Mouse (Mus musculus) neural tube, embryonic 13.5 days (tissue): ENCODE measurements around the gene Aff3. TPM values are rescaled to one million over a fixed set of nuclear protein-coding genes. Genes with fewer than 3 reads are reported as not detected.

Experiments used
- ATAC-seq: fragments of 200-750 bp; cut with Nextera tagmentation; 2 replicates; pipeline ENCODE4 v1.8.0; 2017; ENCODE audit warnings: low read depth, mild to moderate bottlenecking, moderate TSS enrichment, moderate library complexity
- H3K27ac ChIP-seq: fragments of 300-500 bp; sonication (generic); replicated peaks from 2 replicates; pipeline ENCODE4 v1.5.1; 2015; ENCODE audit warnings: moderate library complexity, mild to moderate bottlenecking, inconsistent platforms
- H3K27me3 ChIP-seq: fragments of 300-500 bp; sonication (generic); 2 replicates; pipeline ENCODE4 v1.6.1; 2015; ENCODE audit warnings: mild to moderate bottlenecking, inconsistent platforms
- H3K36me3 ChIP-seq: fragments of 300-500 bp; sonication (generic); 2 replicates; pipeline ENCODE4 v1.6.1; 2015; ENCODE audit warnings: mild to moderate bottlenecking, inconsistent platforms
- H3K4me1 ChIP-seq: fragments of 300-500 bp; sonication (generic); replicated peaks from 2 replicates; pipeline ENCODE4 v1.6.1; 2015; ENCODE audit warnings: inconsistent platforms
- H3K4me2 ChIP-seq: fragments of 300-500 bp; sonication (generic); 2 replicates; pipeline ENCODE4 v1.6.1; 2015; ENCODE audit warnings: inconsistent platforms, mild to moderate bottlenecking, moderate library complexity
- H3K4me3 ChIP-seq: fragments of 300-500 bp; sonication (generic); 2 replicates; pipeline ENCODE4 v1.5.1; 2015; ENCODE audit warnings: mild to moderate bottlenecking, inconsistent platforms
- H3K9ac ChIP-seq: fragments of 300-500 bp; sonication (generic); 2 replicates; pipeline ENCODE4 v1.6.1; 2015; ENCODE audit warnings: moderate library complexity, mild to moderate bottlenecking, inconsistent platforms
- H3K9me3 ChIP-seq: fragments of 300-500 bp; sonication (generic); 2 replicates; pipeline ENCODE4 v1.6.1; 2016; ENCODE audit warnings: inconsistent platforms
- WGBS: fragments of 180-500 bp; shearing (Covaris S2); methylation state at CpG from one replicate; pipeline ENCODE4 v1.1.7; 2015; 5-methylcytosine and 5-hydroxymethylcytosine counted together
- polyA plus RNA-seq: library from polyadenylated mRNA; unstranded; fragments of >200 nt; fragmentation: Nextera tagmentation; extraction: Ambion mirVana; gene quantifications from 2 replicates; pipeline ENCODE4 v1.2.1, GENCODE M21; 2015

Aff3 gene
- polyA plus RNA-seq, 1 experiment from 2014 or later: 32.1 TPM

- peaks cover 46% of the 10 kb centered on the region for H3K4me1 ChIP-seq
- H3K27ac ChIP-seq: no peak overlapping the region
- no peak overlapping the region for H3K4me3 ChIP-seq
- peaks cover 5% of the 10 kb centered on the region for H3K36me3 ChIP-seq
- no peak overlapping the region for H3K4me2 ChIP-seq
- WGBS: 48% methylated on average over 1 of the region's 1 CpGs
- no peaks in the 10 kb centered on the region for H3K9me3 ChIP-seq
- no peak overlapping the region for H3K9ac ChIP-seq
- no peak for ATAC-seq
- no peaks in the 10 kb centered on the region for H3K27me3 ChIP-seq
Observed at GRCm38 (mm10) chr1:38516225-38516624, 148.5 kb downstream of the Aff3 start.

GRCm38 (mm10) chr1:38514634-38515011, 150.1 kb downstream of the Aff3 start:
- WGBS: 40% methylated on average over 4 of the region's 4 CpGs
- Histone ChIP-seq H3K36me3 (no peaks in the 10 kb centered on the region), H3K4me1 (peaks cover 59% of the 10 kb centered on the region)

GRCm38 (mm10) chr1:38513970-38514633, 150.7 kb downstream of the Aff3 start:
- H3K36me3 ChIP-seq: no peaks in the 10 kb centered on the region
- H3K4me3 ChIP-seq: no peak overlapping the region
- H3K9ac ChIP-seq: no peak overlapping the region
- H3K9me3 ChIP-seq: no peaks in the 10 kb centered on the region
- ATAC-seq: no peak
- H3K4me2 ChIP-seq: no peak overlapping the region
- WGBS: 44% methylated on average over 12 of the region's 12 CpGs
- H3K4me1 ChIP-seq: peaks cover 61% of the 10 kb centered on the region
- H3K27me3 ChIP-seq: no peaks in the 10 kb centered on the region
- H3K27ac ChIP-seq: peak overlapping the region; percentile 55

More at GRCm38 (mm10) chr1:38514634-38515011, 150.1 kb downstream of the Aff3 start:
- Histone ChIP-seq H3K27ac (peak overlapping the region; percentile 55; the same call in 1 of the 2 replicates), H3K9ac (no peak overlapping the region), H3K9me3 (no peaks in the 10 kb centered on the region), H3K4me3 (no peak overlapping the region), H3K4me2 (no peak overlapping the region), H3K27me3 (no peaks in the 10 kb centered on the region)
- no peak for ATAC-seq

GRCm38 (mm10) chr1:38512258-38513081, 152.3 kb downstream of the Aff3 start:
- ATAC-seq: peak; percentile 74
- peak overlapping the region; percentile 38 for H3K4me2 ChIP-seq
- peaks cover 78% of the 10 kb centered on the region for H3K4me1 ChIP-seq
- H3K9ac ChIP-seq: peak overlapping the region; percentile 44
- H3K36me3 ChIP-seq: no peaks in the 10 kb centered on the region
- no peaks in the 10 kb centered on the region for H3K27me3 ChIP-seq
- 19% methylated on average over 15 of the region's 15 CpGs for WGBS
- H3K4me3 ChIP-seq: no peak overlapping the region
- H3K27ac ChIP-seq: peak overlapping the region; percentile 85
- H3K9me3 ChIP-seq: no peaks in the 10 kb centered on the region

GRCm38 (mm10) chr1:38511076-38511475, 153.7 kb downstream of the Aff3 start:
- Histone ChIP-seq H3K4me2 (peak overlapping the region; percentile 38; the same call in 1 of the 2 replicates), H3K9ac (peak overlapping the region; percentile 53; the same call in 1 of the 2 replicates), H3K9me3 (no peaks in the 10 kb centered on the region), H3K36me3 (no peaks in the 10 kb centered on the region), H3K4me3 (no peak overlapping the region), H3K27me3 (no peaks in the 10 kb centered on the region), H3K27ac (peak overlapping the region; percentile 85), H3K4me1 (peaks cover 84% of the 10 kb centered on the region)
- ATAC-seq: no peak
- 41% methylated on average over 5 of the region's 5 CpGs for WGBS

GRCm38 (mm10) chr1:38509301-38509700, 155.5 kb downstream of the Aff3 start:
- Histone ChIP-seq H3K27ac (no peak overlapping the region), H3K9ac (no peak overlapping the region), H3K4me1 (peaks cover 69% of the 10 kb centered on the region), H3K9me3 (no peaks in the 10 kb centered on the region), H3K4me3 (no peak overlapping the region), H3K27me3 (no peaks in the 10 kb centered on the region), H3K4me2 (no peak overlapping the region), H3K36me3 (no peaks in the 10 kb centered on the region)
- no peak for ATAC-seq
- 78% methylated on average over 8 of the region's 8 CpGs for WGBS

GRCm38 (mm10) chr1:38507636-38508179, 157.0 kb downstream of the Aff3 start:
- H3K4me2 ChIP-seq: no peak overlapping the region
- H3K4me1 ChIP-seq: peaks cover 70% of the 10 kb centered on the region
- no peaks in the 10 kb centered on the region for H3K9me3 ChIP-seq
- no peak overlapping the region for H3K4me3 ChIP-seq
- no peak overlapping the region for H3K9ac ChIP-seq
- H3K27ac ChIP-seq: no peak overlapping the region
- WGBS: 77% methylated on average over 7 of the region's 7 CpGs
- H3K36me3 ChIP-seq: no peaks in the 10 kb centered on the region
- no peaks in the 10 kb centered on the region for H3K27me3 ChIP-seq
- ATAC-seq: no peak

- ATAC-seq: no peak
- Histone ChIP-seq H3K36me3 (no peaks in the 10 kb centered on the region), H3K4me2 (no peak overlapping the region), H3K4me1 (peaks cover 70% of the 10 kb centered on the region), H3K27me3 (no peaks in the 10 kb centered on the region), H3K9ac (no peak overlapping the region), H3K4me3 (no peak overlapping the region), H3K27ac (no peak overlapping the region), H3K9me3 (no peaks in the 10 kb centered on the region)
- 91% methylated on average over 3 of the region's 3 CpGs for WGBS
Observed at GRCm38 (mm10) chr1:38506396-38506795, 158.4 kb downstream of the Aff3 start.

GRCm38 (mm10) chr1:38503431-38504089, 161.2 kb downstream of the Aff3 start:
- H3K27ac ChIP-seq: peak overlapping the region; percentile 74

GRCm38 (mm10) chr1:38502797-38503196, 162.0 kb downstream of the Aff3 start:
- Histone ChIP-seq H3K36me3 (no peaks in the 10 kb centered on the region), H3K27ac (peak overlapping the region; percentile 74), H3K4me1 (peaks cover 65% of the 10 kb centered on the region), H3K9me3 (no peaks in the 10 kb centered on the region), H3K4me3 (no peak overlapping the region), H3K27me3 (no peaks in the 10 kb centered on the region), H3K4me2 (no peak overlapping the region), H3K9ac (no peak overlapping the region)
- peak; percentile 71 for ATAC-seq
- WGBS: 25% methylated on average over 7 of the region's 7 CpGs

More at GRCm38 (mm10) chr1:38503431-38504089, 161.2 kb downstream of the Aff3 start:
- Histone ChIP-seq H3K4me1 (peaks cover 66% of the 10 kb centered on the region), H3K4me2 (no peak overlapping the region), H3K36me3 (no peaks in the 10 kb centered on the region), H3K4me3 (no peak overlapping the region), H3K9me3 (no peaks in the 10 kb centered on the region), H3K27me3 (no peaks in the 10 kb centered on the region), H3K9ac (no peak overlapping the region)
- ATAC-seq: peak; percentile 47; the same call in 1 of the 2 replicates
- 65% methylated on average over 13 of the region's 13 CpGs for WGBS

GRCm38 (mm10) chr1:38501231-38501630, 163.5 kb downstream of the Aff3 start:
- H3K4me3 ChIP-seq: no peak overlapping the region
- H3K9ac ChIP-seq: no peak overlapping the region
- no peaks in the 10 kb centered on the region for H3K27me3 ChIP-seq
- no peaks in the 10 kb centered on the region for H3K9me3 ChIP-seq
- no peaks in the 10 kb centered on the region for H3K36me3 ChIP-seq
- 67% methylated on average over 7 of the region's 7 CpGs for WGBS
- peak overlapping the region; percentile 74 for H3K27ac ChIP-seq
- H3K4me2 ChIP-seq: no peak overlapping the region
- no peak for ATAC-seq
- peaks cover 71% of the 10 kb centered on the region for H3K4me1 ChIP-seq

- Histone ChIP-seq H3K4me2 (no peak overlapping the region), H3K9ac (no peak overlapping the region), H3K4me1 (peaks cover 71% of the 10 kb centered on the region), H3K27me3 (no peaks in the 10 kb centered on the region), H3K36me3 (no peaks in the 10 kb centered on the region), H3K27ac (no peak overlapping the region; the same call in 1 of the 2 replicates), H3K9me3 (no peaks in the 10 kb centered on the region), H3K4me3 (no peak overlapping the region)
- no peak for ATAC-seq
- WGBS: 86% methylated on average over 6 of the region's 6 CpGs
Observed at GRCm38 (mm10) chr1:38499500-38499899, 165.3 kb downstream of the Aff3 start.
